Mouse (Mus musculus): ENCODE results near the gene Phospho1.
A peak's percentile ranks its signal among the peaks of the same experiment; 100 is the strongest.

Phospho1 gene

GRCm38 (mm10) chr11:95814101-95814500, 10.2 kb upstream of the Phospho1 start:
- DNase-seq = no peak

- DNase-seq = no peak
Observed at GRCm38 (mm10) chr11:95814857-95815256, 9.4 kb upstream of the Phospho1 start.

- DNase-seq = no peak
Observed at GRCm38 (mm10) chr11:95815412-95815811, 8.9 kb upstream of the Phospho1 start.

DNA sequence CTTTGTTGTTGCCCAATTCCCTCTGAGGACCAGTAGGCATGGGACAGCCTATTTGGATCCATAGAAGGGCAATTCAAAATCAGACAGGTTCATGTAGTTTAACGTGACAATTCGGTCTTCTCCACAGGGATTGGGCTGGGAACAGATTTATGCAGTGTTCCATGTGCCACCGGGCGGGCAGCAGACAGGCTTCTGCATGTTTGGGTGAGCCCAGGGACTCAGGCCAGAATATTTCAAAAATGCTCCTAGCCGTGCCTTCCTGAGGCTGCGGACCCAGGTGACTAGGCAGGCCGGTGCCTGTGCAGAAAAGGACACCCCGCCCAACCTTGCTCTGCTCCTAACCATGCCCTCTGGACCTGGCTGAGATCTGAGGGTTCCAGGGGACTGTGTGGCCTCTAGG, 5.2 kb upstream of the Phospho1 start:
- no peak for DNase-seq

GRCm38 (mm10) chr11:95821511-95821910, 2.8 kb upstream of the Phospho1 start:
- DNase-seq = no peak

DNA sequence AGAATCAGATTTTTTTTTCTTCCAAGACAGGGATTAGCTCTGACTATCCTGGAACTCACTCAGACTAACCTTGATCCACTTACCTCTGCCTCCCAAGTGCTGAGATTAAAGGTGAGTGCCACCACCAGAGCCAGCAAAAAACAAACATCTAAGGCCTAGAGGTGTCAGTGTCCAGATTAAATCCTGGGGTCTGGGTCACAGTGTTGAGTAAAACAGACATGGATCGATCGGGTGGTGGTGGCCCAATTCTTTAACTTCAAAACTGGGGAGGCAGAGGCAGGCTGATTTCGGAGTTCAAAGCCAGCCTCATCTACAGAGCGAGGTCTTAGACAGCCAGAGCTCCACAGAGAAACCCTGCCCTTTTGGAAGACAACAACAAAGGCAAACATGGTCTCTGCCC, 1.9 kb upstream of the Phospho1 start:
- DNase-seq = no peak

DNA sequence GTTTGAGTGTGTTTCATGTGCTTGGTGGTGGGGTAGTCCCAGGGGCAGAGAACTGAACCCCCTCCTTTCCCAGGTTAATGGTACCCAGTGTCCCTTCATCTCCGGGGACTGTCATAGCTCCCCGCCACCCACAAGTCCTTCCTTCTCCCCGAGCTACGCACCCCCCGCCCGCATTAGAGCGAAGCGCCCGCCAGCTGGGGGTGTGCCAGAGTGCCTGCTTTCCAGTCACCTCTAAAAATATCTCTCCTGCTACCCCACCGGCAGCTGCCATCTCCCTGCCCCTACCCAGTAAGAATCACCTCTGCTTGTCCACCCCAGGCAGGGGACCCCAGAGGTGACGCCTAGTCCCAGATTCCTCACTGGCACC, 561 bp downstream of the Phospho1 start:
- peak; percentile 48 for DNase-seq

- no peak for DNase-seq
Observed at GRCm38 (mm10) chr11:95825625-95826024, 1.3 kb downstream of the Phospho1 start.

GRCm38 (mm10) chr11:95826317-95827167, 2.2 kb downstream of the Phospho1 start:
- no peak for DNase-seq

- peak; percentile 8 for DNase-seq
Observed at GRCm38 (mm10) chr11:95827168-95827447, 2.8 kb downstream of the Phospho1 start.

DNA sequence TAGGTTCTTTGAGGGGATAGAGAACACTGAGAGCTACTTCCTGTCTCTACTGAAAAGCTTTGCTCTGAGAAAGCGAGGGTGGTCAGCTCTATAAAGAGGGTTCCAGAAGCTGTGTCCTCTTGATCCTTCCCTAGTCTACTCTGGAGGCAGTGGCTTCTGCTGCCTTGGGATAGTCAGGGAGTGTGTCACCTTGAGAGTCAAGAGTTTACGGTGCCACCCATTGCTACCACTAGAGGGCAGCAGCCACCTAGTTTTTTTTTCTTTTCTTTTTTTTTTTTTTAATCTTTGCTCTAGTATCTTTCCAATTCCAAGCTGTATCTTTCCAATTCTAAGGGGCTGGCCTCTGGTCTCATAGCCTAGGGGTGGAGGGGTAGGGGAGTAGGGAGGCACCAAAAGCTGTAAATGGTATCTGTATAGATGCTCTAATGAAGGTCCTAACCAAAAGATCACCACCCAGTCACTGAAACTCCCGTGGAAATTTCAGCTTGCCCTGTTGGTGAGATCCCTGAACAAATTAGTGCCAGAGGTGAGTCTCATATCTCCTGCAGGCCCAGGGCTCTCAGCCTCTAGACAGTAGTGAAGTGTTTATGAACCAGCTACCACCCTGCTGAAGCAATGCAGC, 3.3 kb downstream of the Phospho1 start:
- DNase-seq = peak; percentile 76

DNA sequence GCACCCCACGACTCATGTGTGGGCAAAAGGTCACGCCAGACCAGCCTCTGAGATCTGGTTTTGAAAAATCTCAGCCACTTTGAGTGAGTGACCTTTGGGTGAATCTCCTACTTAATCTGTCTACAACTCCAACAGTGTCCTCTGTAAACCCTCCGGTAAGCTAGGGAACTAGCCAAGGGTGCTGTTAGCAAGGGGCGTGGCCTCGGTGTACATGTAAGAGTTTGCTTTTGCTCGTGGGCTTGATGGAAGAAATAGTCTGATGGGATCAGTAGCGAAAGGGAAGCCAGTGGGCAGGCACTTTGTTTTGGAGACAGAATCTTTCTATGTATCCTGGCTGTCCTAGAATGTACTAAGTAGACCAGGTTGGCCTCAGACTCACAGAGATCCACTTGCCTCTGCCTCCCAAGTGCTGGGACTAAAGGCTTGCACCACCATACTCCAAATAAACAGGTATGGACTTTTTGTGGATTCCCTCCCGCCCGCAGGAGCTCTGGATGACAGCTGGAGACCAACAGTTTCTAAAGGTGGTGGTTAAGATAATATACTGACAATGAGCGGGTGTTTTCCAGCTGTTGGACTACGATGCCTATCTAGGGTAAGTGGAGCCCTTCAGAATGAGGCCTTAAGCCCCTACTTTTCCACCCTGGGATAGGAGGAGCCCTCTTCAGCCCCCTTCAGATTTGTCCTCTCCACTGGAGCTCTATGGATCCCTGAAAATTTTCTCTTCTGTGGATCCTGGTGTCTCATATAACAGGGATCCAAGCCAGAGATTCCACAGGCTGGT, 4.1 kb downstream of the Phospho1 start:
- peak; percentile 45 for DNase-seq

- DNase-seq = peak; percentile 25
Observed at GRCm38 (mm10) chr11:95829526-95830050, 5.3 kb downstream of the Phospho1 start.

DNA sequence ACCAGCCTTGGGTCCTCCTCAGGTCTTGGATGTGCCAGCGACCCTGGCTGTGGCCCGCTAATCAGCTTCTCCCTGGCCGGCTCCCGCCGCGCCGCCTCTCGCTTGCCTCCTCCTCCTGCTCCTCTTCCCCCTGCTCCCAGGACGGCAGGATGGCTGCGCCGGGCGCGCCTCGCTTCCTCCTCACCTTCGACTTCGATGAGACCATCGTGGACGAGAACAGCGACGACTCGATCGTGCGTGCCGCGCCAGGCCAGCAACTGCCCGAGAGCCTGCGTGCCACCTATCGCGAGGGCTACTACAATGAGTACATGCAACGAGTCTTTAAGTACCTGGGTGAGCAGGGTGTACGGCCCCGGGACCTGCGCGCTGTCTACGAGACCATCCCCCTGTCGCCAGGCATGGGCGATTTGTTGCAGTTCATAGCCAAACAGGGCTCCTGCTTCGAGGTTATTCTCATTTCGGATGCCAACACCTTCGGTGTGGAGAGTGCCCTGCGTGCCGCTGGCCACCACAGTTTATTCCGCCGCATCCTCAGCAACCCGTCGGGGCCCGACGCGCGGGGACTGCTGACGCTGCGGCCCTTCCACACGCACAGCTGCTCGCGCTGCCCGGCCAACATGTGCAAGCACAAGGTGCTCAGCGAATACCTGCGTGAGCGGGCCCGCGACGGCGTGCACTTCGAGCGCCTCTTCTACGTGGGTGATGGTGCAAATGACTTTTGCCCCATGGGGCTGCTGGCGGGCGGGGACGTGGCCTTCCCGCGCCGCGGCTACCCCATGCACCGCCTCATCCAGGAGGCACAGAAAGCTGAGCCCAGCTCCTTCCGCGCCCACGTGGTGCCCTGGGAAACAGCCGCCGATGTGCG, 6.3 kb downstream of the Phospho1 start:
- peak; percentile 78 for DNase-seq

DNA sequence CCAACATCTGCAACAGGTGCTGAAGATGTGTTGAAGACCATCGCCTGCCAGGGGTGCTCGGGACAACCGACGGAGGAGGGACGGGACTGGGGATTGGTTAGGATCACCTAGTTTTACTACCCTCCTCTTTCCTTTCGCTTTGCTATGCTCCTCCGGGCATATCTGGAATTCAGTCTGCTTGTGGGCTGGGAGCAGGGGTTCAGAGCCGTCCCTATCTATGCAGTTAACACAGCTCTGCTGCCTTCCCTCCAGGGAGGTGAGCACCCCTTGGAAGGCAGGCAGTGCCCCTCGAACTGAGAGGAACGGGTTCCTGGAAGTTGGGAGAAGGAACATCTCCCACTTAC, 6.9 kb downstream of the Phospho1 start:
- DNase-seq = no peak

DNA sequence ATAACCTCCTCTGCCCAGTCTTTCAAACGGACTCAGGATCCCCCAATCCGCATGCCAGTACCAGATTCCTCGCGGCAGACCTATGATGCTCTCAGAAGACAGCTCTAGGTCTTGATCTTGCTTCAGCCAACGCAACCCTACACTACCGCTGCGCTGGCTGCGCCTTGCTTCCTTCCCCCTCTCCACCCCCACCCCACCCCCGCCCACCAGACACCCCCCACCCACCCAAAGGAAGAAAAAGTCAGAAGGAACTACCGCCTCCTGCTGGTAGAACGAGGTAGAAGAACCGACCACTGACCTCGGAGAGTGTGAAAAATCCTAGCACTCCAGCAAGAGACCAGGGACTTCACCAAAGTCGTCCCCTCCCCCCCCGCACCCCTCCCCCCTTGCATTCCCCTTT, 7.3 kb downstream of the Phospho1 start:
- no peak for DNase-seq

GRCm38 (mm10) chr11:95832129-95833005, 8.1 kb downstream of the Phospho1 start:
- DNase-seq = peak; percentile 31

DNA sequence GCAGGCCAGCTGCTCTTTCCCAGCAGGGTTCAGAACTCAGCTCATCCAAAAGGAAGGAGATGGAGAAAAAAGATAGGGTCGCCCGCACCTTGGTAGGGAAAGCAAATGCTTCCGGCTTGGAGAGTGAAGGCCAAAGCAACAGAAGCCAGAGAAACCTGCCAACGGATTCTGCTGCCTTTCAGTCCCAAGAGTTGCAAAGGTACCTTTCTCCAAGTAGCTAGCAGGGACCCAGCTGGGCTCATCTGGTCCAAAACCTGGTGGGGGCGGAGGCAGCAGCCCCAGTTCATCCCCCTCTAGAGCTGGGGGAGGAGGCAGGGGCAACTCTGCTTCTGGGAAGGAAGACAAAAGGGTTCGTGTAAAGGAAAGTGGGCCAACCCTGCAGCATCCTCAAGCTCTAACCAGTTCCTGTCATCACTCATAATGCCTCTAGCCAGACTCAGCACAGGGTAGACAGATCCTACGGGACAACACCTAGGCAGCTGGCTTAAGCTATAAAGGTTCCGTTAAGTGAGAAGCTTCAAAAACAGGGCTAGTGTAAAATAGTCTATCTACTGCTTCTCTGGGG, 8.8 kb downstream of the Phospho1 start:
- peak; percentile 72 for DNase-seq

- DNase-seq = peak; percentile 64
Observed at GRCm38 (mm10) chr11:95833631-95834142, 9.4 kb downstream of the Phospho1 start.

DNA sequence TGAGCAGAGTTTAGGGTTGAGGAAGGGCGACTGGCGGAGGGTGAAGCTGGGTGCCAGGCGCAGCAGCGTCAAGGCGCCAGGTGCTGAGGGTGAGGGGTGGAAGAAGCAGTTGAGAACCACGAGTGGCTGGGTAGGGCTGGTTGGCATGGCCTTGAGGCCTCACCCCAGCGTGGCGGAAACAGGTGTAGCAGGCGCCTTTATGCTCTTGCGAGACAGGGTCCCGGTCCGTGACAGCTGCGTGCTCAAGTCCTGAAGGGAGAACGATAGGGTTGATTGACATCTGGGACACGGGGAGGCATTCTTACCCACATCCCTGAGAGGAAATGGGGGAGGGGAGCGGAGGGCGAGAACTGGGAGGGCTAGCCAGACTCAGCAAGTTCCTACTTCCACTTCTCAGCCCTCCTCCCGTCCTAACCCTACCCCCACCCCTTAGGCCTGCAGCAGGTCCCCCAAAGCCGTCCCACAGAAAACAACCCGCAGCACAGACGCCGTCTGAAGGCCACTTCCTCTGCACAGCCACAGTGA, 9.9 kb downstream of the Phospho1 start:
- peak; percentile 94 for DNase-seq

All from thymus, postnatal 25 days (tissue).